Mouse (Mus musculus): ENCODE measurements at regions not wholly inside any gene's neighbourhood (a gene's known extent, or its start where the extent isn't known, plus 50 kb on each side); places are given as distances from the start of the nearest gene placed in this dataset.

- Histone ChIP-seq H3K9ac (ENCODE audit: control insufficient read depth, low read depth, low read length, poor library complexity, severe bottlenecking) (no peak overlapping the region), H3K27ac (ENCODE audit: control insufficient read depth, low read depth, low read length) (no peak overlapping the region), H3K4me1 (ENCODE audit: control insufficient read depth in 1 of 2, insufficient read depth in 2 of 2, low read length in 2 of 2) (no peaks in the 10 kb centered on the region), H3K4me3 (ENCODE audit: control insufficient read depth in 1 of 2, insufficient read depth in 1 of 2, low read depth in 2 of 2, low read length in 2 of 2) (no peak overlapping the region), H3K36me3 (ENCODE audit: control insufficient read depth in 1 of 2, insufficient read depth in 2 of 2, low read length in 2 of 2) (no peaks in the 10 kb centered on the region), H3K9me3 (replicated peaks; ENCODE audit: insufficient read depth, low read length) (no peaks in the 10 kb centered on the region), H3K79me2 (ENCODE audit: control insufficient read depth, insufficient read depth, low read length, poor library complexity) (no peaks in the 10 kb centered on the region), H3K27me3 (ENCODE audit: control insufficient read depth in 1 of 2, insufficient read depth in 2 of 2, low read length in 2 of 2) (no peaks in the 10 kb centered on the region)
- no peak for TF ChIP-seq MAX (IDR thresholded peaks at IDR 0.05; ENCODE audit: low read length)
- TF ChIP-seq BHLHE40 (IDR thresholded peaks at IDR 0.05; ENCODE audit: borderline replicate concordance, low read depth, low read length): no peak
- no peak for TF ChIP-seq ZC3H11A (IDR thresholded peaks at IDR 0.05; ENCODE audit: low read depth, low read length)
- no peak for TF ChIP-seq POLR2AphosphoS2 (IDR thresholded peaks at IDR 0.05; ENCODE audit: low read length)
- no peak for TF ChIP-seq TAL1 (IDR thresholded peaks at IDR 0.05; ENCODE audit: low read length)
- TF ChIP-seq USF2 (IDR thresholded peaks at IDR 0.05; ENCODE audit: borderline replicate concordance in 1 of 2, insufficient read depth in 1 of 2, low read depth in 1 of 2, low read length in 2 of 2): no peak
- no peak for TF ChIP-seq GATA1 (IDR thresholded peaks at IDR 0.05; ENCODE audit: low read depth, low read length)
- no peak for TF ChIP-seq ELF1 (IDR thresholded peaks at IDR 0.05; ENCODE audit: low read depth, low read length)
- no peak for TF ChIP-seq GABPA (IDR thresholded peaks at IDR 0.05; ENCODE audit: low read depth, low read length)
- TF ChIP-seq MEF2A (IDR thresholded peaks at IDR 0.05; ENCODE audit: extremely low read depth, insufficient replicate concordance, low read depth, low read length, poor library complexity, severe bottlenecking): no peak
- no peak for TF ChIP-seq UBTF (IDR thresholded peaks at IDR 0.05; ENCODE audit: borderline replicate concordance, insufficient read depth, low read depth, low read length)
- no peak for TF ChIP-seq CTCF (IDR thresholded peaks at IDR 0.05 in 2 of 3, conservative IDR thresholded peaks at IDR 0.05 in 1 of 3; ENCODE audit: control insufficient read depth in 1 of 3, insufficient read depth in 1 of 3, low read depth in 2 of 3, low read length in 3 of 3, poor library complexity in 1 of 3, severe bottlenecking in 1 of 3)
- TF ChIP-seq TBP (IDR thresholded peaks at IDR 0.05; ENCODE audit: low read depth, low read length): no peak
- no peak for TF ChIP-seq EP300 (IDR thresholded peaks at IDR 0.05; ENCODE audit: low read depth in 1 of 2, low read length in 2 of 2)
- no peak for TF ChIP-seq RAD21 (IDR thresholded peaks at IDR 0.05; ENCODE audit: low read depth, low read length)
- TF ChIP-seq SMC3 (IDR thresholded peaks at IDR 0.05; ENCODE audit: low read depth, low read length): no peak
- no peak for DNase-seq (ENCODE audit: low read depth, low spot score)
Measured at GRCm38 (mm10) chr4:31569687-31570086, 394.2 kb upstream of the Map3k7 start.

DNA sequence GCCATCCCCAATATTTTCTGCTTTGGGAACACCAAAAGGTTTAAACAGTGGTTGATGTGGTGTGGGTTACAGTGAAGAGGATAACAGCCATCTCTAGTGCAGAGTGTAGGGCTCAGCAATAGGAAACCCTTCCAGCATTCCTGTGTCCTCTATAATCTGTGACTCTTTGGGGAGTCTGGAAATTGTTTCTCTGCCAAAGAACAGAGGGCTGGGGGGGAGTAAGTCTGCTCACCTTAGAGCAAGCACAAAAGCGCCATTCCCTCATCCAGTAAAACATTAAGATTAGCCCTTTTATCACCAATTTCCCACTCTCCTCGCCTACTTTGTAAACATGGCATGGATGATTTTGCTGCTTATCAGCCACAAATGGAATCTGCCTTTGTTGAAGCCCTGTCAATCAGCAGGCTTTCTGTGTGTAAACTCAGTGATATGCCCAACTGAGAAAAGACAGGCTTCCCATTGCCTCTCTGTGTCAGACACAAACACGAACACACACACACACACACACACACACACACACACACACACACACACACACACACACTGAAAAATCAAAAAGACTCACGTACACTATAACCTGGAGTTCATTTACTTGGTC is 386.8 kb upstream of the Map3k7 start:
- DNase-seq (ENCODE audit: low read depth, low spot score): no peak
- Histone ChIP-seq H3K27me3 (ENCODE audit: control insufficient read depth in 1 of 2, insufficient read depth in 2 of 2, low read length in 2 of 2) (no peaks in the 10 kb centered on the region), H3K4me1 (ENCODE audit: control insufficient read depth in 1 of 2, insufficient read depth in 2 of 2, low read length in 2 of 2) (no peaks in the 10 kb centered on the region)

More for the DNA sequence above, 386.8 kb upstream of the Map3k7 start:
- H3K79me2 ChIP-seq (ENCODE audit: control insufficient read depth, insufficient read depth, low read length, poor library complexity): no peaks in the 10 kb centered on the region
- H3K36me3 ChIP-seq (ENCODE audit: control insufficient read depth in 1 of 2, insufficient read depth in 2 of 2, low read length in 2 of 2): no peaks in the 10 kb centered on the region
- H3K4me3 ChIP-seq (ENCODE audit: control insufficient read depth in 1 of 2, insufficient read depth in 1 of 2, low read depth in 2 of 2, low read length in 2 of 2): no peak overlapping the region
- TF ChIP-seq RAD21 (IDR thresholded peaks at IDR 0.05; ENCODE audit: low read depth, low read length) (no peak), HCFC1 (IDR thresholded peaks at IDR 0.05; ENCODE audit: low read depth, low read length) (no peak), TCF12 (IDR thresholded peaks at IDR 0.05; ENCODE audit: low read depth, low read length) (no peak), SIN3A (IDR thresholded peaks at IDR 0.05; ENCODE audit: low read length) (no peak), MYB (IDR thresholded peaks at IDR 0.05; ENCODE audit: low read depth, low read length) (no peak), JUND (IDR thresholded peaks at IDR 0.05; ENCODE audit: low read depth, low read length) (no peak), MEF2A (IDR thresholded peaks at IDR 0.05; ENCODE audit: extremely low read depth, insufficient replicate concordance, low read depth, low read length, poor library complexity, severe bottlenecking) (no peak), ZC3H11A (IDR thresholded peaks at IDR 0.05; ENCODE audit: low read depth, low read length) (no peak), RCOR1 (IDR thresholded peaks at IDR 0.05; ENCODE audit: low read depth, low read length) (no peak), EP300 (IDR thresholded peaks at IDR 0.05; ENCODE audit: low read depth in 1 of 2, low read length in 2 of 2) (no peak), ZMIZ1 (IDR thresholded peaks at IDR 0.05; ENCODE audit: low read depth, low read length) (no peak), MXI1 (IDR thresholded peaks at IDR 0.05; ENCODE audit: low read depth, low read length) (no peak), POLR2A (IDR thresholded peaks at IDR 0.05; ENCODE audit: control insufficient read depth in 1 of 2, insufficient read depth in 1 of 2, low read depth in 1 of 2, low read length in 2 of 2, poor library complexity in 1 of 2) (no peak), SMC3 (IDR thresholded peaks at IDR 0.05; ENCODE audit: low read depth, low read length) (no peak), ELF1 (IDR thresholded peaks at IDR 0.05; ENCODE audit: low read depth, low read length) (no peak)
- H3K27ac ChIP-seq (ENCODE audit: control insufficient read depth, low read depth, low read length): no peak overlapping the region
- no peak overlapping the region for H3K9ac ChIP-seq (ENCODE audit: control insufficient read depth, low read depth, low read length, poor library complexity, severe bottlenecking)
- no peaks in the 10 kb centered on the region for H3K9me3 ChIP-seq (replicated peaks; ENCODE audit: insufficient read depth, low read length)

All from MEL (cell line).